Mouse (Mus musculus) bone marrow, adult 2 months (tissue): ENCODE measurements around the gene Gm1113.

Experiments
- CTCF ChIP-seq: fragments of 200-500 bp; IDR thresholded peaks from 2 replicates; pipeline ENCODE4 v1.5.1; 2011; ENCODE audit warnings: low read length, control low read depth; ENCODE audit not compliant: control insufficient read depth, insufficient read depth
- POLR2A ChIP-seq: fragments of 200-500 bp; IDR thresholded peaks from 2 replicates; pipeline ENCODE4 v1.6.1; 2011; ENCODE audit warnings: low read depth, mild to moderate bottlenecking, control low read depth, low read length, borderline replicate concordance; ENCODE audit not compliant: control insufficient read depth

DNA sequence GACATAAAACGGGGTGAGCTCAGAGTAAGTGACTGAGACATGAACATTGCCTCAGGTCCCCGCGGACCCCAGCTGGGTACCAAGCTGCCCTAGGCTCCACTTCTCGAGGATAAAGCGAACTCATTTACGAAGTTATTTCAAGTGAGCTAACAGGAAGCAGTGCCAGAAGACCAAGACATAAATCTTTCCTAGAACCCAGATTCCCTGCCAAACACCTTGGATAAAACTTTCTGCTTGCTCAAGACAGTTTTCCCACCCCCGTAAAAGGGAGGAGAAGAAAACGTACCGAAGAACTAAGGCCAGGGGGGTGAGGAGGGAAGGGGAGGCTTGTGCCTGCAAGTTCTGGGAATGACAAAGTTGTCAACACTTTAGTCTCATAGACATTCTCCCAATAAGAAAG, 15.2 kb upstream of the Gm1113 start:
- TF ChIP-seq CTCF (no peak), POLR2A (no peak)
